Mouse (Mus musculus) megakaryocyte, embryonic 14.5 days (primary cell): ENCODE measurements around the gene Gna13. TPM values are rescaled to one million over a fixed set of nuclear protein-coding genes. Genes with fewer than 3 reads are reported as not detected.

Experiments
- H3K27me3 ChIP-seq: replicated peaks from 2 replicates; pipeline ENCODE3; 2012; ENCODE audit warnings: inconsistent platforms
- H3K36me3 ChIP-seq: replicated peaks from 2 replicates; pipeline ENCODE3; 2012; ENCODE audit warnings: low read length, inconsistent platforms, mixed read lengths
- H3K4me1 ChIP-seq: 2 replicates; pipeline ENCODE4 v1.6.1; 2012; ENCODE audit warnings: inconsistent platforms
- H3K4me3 ChIP-seq: replicated peaks from 2 replicates; pipeline ENCODE3; 2012; ENCODE audit warnings: moderate library complexity, mild to moderate bottlenecking, inconsistent platforms
- H3K9me3 ChIP-seq: 2 replicates; pipeline ENCODE4 v1.6.1; 2012; ENCODE audit warnings: inconsistent platforms
- FLI1 ChIP-seq: IDR thresholded peaks from 2 replicates; pipeline ENCODE4 v1.6.1; 2012; ENCODE audit warnings: low read length, inconsistent platforms, mixed read lengths
- GATA1 ChIP-seq: IDR thresholded peaks from 3 replicates; pipeline ENCODE4 v1.6.1; 2012; ENCODE audit warnings: mixed read lengths, low read length, inconsistent platforms, borderline replicate concordance
- polyA plus RNA-seq: library from polyadenylated mRNA; stranded (reverse); fragments of >175 nt; gene quantifications from 2 replicates; pipeline ENCODE4 v1.2.3, GENCODE M21; 2012; ENCODE audit warnings: low replicate concordance; ENCODE audit not compliant: insufficient read depth

Gna13 gene
- polyA plus RNA-seq, 1 experiment = 60.8 TPM

DNA sequence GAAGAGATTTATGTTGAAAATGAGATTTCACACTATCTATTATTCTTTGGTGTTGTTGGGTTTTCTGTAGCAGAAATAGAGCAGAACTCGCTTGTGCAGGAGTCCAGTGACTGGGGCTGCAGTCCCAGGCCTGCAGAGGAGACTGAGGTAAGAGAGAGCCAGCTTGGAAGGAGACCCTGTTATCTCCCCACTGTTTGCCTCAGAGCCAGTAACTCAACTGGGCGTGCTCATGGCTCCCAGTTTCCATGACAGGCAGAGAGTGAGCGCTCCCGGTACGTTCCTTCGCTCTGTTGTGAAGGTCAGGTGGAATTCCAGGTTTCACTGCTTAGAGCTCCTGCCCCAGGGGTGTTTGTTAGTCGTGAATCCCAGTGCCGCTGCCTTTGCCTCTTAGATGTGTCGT, 30.0 kb downstream of the Gna13 start:
- peaks cover 95% of the 10 kb centered on the region for H3K36me3 ChIP-seq
- no peak overlapping the region for H3K4me3 ChIP-seq
- H3K9me3 ChIP-seq = no peaks in the 10 kb centered on the region
- H3K4me1 ChIP-seq = peaks cover 71% of the 10 kb centered on the region
- TF ChIP-seq FLI1 = no peak
- TF ChIP-seq GATA1 = no peak
- H3K27me3 ChIP-seq = no peaks in the 10 kb centered on the region

DNA sequence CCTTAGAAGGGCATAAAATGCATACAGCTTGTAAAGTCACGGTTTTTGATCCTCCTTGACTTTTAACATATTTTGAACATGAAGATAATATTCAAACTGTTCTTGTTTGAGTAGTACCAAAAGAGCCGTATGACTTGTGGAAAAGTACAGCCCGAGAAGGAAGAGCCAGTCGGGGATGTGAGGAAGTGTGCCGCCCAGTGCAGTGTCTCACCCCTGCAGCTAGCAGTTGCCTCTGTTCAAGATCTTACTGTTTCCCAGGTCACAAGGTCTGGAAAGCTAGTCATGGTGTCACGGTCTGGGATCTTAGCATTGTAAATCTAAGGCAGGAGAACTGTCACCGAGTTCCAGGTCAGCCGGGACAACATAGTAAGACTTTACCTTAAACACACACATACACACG, 32.1 kb downstream of the Gna13 start:
- Histone ChIP-seq H3K9me3 (no peaks in the 10 kb centered on the region), H3K36me3 (peaks cover 97% of the 10 kb centered on the region), H3K4me3 (no peak overlapping the region), H3K4me1 (peaks cover 58% of the 10 kb centered on the region), H3K27me3 (no peaks in the 10 kb centered on the region)
- TF ChIP-seq FLI1 (no peak), GATA1 (no peak)

DNA sequence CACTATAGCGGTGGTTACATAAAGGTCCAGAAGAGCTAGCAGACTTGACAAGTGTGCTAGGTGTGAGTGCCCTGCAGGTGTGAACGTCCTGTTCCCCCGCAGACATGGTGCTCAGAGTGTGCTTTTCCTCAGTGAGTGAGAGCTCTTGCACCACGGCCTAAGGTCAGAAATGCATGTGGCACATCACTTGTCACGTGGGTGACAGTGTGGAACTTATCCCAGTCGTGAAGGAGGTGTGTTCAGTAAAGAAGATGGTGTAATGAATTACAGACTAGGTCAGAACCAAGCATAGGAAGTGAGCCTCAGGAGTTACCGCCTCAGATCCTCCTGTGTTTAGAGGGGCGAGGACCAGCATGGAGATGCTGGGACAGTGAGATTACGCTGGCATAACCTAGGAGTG, 32.7 kb downstream of the Gna13 start:
- Histone ChIP-seq H3K4me3 (no peak overlapping the region), H3K36me3 (peaks cover 97% of the 10 kb centered on the region), H3K27me3 (no peaks in the 10 kb centered on the region), H3K9me3 (no peaks in the 10 kb centered on the region), H3K4me1 (peaks cover 53% of the 10 kb centered on the region)
- no peak for TF ChIP-seq GATA1
- TF ChIP-seq FLI1 = no peak

DNA sequence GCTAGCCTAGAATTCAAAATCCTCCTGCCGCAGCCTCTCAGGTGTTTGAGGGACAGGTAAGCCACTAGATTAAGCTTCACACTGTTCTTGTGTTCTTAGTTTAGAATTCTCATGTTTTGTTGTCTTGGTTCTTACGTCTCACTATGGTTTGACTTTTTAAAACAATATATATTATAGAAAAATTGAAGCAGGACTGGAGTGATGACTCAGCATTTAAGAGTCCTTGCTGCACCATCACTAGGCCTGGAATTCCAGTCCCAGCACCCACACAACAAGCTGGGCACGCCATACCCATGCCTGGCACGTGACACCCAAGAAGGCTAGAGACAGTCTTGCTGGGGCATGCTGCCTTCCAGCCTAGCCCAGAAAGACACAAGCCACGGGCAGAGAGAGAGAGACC, 43.8 kb downstream of the Gna13 start:
- H3K27me3 ChIP-seq = peaks cover under 1% of the 10 kb centered on the region
- H3K36me3 ChIP-seq = peaks cover 5% of the 10 kb centered on the region
- peaks cover 16% of the 10 kb centered on the region for H3K4me1 ChIP-seq
- H3K4me3 ChIP-seq = no peak overlapping the region
- no peak for TF ChIP-seq FLI1
- TF ChIP-seq GATA1 = no peak
- H3K9me3 ChIP-seq = peaks cover under 1% of the 10 kb centered on the region; the same call in 1 of the 2 replicates

DNA sequence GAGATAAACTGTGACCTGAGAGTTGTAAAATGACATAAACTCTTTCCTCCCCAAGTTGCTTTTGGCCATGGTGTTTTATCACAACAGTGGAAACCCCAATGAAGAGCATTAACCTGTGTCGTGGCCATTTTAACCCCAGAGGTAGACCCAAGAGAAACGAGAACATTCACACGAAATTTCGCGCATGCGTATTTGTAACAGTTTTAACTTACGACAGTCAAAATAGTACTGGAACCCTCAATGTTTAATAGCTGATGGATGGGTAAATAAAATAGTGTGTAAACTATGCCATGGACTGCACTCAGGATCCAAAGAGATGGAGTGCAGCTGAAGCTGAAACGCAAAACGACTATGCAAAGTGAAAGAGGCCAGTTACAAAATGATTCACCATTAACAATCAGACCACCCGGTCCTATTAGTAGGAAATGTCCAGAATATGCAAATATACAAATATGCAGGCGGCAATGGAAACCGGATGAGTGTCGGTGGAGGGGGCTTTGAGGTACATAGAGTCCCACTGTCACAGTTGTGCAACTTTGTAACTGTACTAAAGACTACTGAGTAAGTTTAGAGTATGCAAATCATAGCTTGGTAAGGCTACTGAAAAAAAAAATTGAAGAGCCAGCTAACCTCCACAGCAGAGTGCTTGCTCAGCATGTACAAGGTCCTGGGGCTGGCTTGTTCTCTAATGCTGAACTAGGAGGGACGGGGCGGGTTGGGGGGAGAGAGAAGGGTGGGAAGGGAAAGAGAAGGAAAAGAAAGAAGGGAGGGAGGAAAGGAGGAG, 47.8 kb downstream of the Gna13 start:
- Histone ChIP-seq H3K36me3 (no peaks in the 10 kb centered on the region), H3K9me3 (peaks cover 6% of the 10 kb centered on the region), H3K4me3 (no peak overlapping the region), H3K4me1 (peaks cover 37% of the 10 kb centered on the region), H3K27me3 (peaks cover 4% of the 10 kb centered on the region)
- no peak for TF ChIP-seq GATA1
- no peak for TF ChIP-seq FLI1

DNA sequence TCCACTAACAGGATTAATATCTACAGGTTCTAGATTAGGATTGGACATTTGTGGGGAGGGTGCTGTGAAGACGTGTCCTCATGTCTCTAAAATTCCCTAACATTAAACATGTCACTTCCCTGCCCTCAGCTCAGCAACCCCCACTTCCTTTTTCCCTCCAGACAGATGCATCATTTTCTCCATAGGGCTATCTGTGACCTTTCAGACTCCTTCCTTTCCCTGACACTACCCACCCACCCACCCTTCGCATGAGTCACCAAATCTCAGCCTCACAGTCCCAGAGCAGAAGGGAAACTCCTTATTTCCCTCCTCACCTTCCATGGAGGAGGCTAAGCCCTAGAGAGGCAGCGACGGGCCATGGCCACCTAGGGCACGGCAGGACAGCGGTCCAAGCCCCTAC, 51.0 kb downstream of the Gna13 start, which contains the start of gene 9930022D16Rik:
Gene 9930022D16Rik (plus strand): TSS at position 301 of the 400 bp plus-strand sequence.
- TF ChIP-seq FLI1 (no peak), GATA1 (no peak)
- Histone ChIP-seq H3K4me1 (peaks cover 48% of the 10 kb centered on the region), H3K27me3 (peaks cover 4% of the 10 kb centered on the region), H3K9me3 (peaks cover 6% of the 10 kb centered on the region), H3K36me3 (no peaks in the 10 kb centered on the region), H3K4me3 (peak within 1 kb of the TSS; percentile 40)

DNA sequence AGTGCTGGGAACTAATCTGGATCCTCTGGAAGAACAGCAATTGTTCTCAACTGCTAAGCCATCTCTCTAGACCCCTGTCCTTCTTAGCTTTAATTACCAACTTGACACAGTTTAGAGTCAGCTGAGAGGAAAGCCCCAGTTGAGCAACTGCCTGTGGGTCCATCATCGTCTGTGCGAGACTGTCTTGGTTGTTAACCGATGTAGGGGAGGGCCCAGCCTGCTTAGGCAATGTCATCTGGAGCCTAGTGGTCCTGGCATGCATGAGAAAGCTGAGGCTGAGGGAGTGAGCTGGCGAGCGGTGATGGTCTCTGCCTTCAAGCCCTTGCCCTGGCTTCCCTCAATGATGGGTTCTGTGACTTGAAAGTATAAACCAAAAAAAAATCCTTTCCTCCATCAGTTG, 52.2 kb downstream of the Gna13 start:
- H3K9me3 ChIP-seq = peaks cover 6% of the 10 kb centered on the region
- peaks cover 54% of the 10 kb centered on the region for H3K4me1 ChIP-seq
- peak overlapping the region; percentile 1 for H3K4me3 ChIP-seq
- peaks cover 4% of the 10 kb centered on the region for H3K27me3 ChIP-seq
- TF ChIP-seq GATA1 = no peak
- no peak for TF ChIP-seq FLI1
- no peaks in the 10 kb centered on the region for H3K36me3 ChIP-seq

DNA sequence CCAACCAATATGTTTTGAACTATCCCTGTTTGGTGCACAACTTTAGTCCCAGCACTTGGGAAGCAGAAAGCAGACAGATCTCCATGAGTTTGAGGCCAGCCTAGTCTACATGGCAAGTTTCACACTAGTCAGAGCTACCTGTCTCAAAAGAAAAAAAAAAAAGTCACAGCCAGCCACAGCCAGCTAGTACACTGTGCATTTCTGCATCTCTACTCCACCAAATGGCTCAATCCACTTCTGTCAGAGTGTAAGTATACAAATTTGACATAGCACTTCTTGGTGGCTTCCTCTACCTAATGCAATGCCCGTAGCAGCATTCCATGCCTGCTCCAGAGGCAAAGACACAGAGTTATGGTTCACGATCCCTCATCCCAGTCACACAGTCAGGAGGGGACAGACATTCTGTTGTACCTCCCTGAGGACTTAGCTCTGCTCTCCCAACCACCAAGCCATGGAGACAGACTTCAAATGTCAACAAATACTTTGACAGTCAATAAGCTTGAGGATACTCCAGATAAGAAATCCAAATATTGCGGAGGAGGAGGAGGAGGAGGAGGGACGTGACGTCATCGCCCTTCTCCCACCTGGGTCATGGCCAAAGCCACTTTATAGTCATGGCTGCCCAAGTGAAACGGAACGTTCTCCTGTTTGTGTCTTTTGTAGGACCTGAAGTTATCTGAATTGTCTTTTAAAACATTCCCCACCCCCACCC, 54.2 kb downstream of the Gna13 start:
- Histone ChIP-seq H3K4me3 (peak overlapping the region; percentile 44), H3K27me3 (peaks cover 1% of the 10 kb centered on the region), H3K4me1 (peaks cover 66% of the 10 kb centered on the region), H3K9me3 (0 out of 2 replicates have a peak, but pooled peaks cover 1% of the 10 kb centered on the region), H3K36me3 (no peaks in the 10 kb centered on the region)
- no peak for TF ChIP-seq FLI1
- TF ChIP-seq GATA1 = no peak

DNA sequence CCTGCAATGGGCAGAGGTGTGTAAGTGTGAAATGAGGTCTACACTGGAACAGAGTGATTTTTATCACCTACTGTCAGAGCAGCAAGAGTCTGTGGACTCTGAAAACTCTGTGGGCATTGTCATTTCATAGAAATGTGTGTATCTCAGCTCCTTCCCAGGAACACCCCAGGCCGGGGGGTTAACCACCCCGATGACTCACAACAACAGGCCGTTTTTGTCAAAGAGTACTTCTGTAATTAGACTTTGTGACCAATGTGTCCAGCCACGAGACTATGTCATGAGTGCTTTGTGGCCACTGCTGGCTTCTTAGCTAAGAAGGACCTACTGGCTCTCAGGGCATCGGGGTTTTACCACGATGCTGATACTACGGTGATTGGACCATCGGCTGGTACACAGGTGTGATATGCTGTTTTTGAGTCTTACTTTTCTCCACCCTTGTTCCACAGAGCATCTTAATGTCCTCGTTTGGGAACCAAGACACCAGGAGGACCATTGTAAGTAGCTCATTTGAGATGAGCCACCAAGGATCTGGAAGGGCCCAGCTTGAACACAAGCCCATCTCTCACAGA, 54.9 kb downstream of the Gna13 start:
- Histone ChIP-seq H3K9me3 (no peaks in the 10 kb centered on the region; the same call in 1 of the 2 replicates), H3K36me3 (no peaks in the 10 kb centered on the region), H3K4me3 (no peak overlapping the region), H3K4me1 (peaks cover 66% of the 10 kb centered on the region), H3K27me3 (peaks cover 1% of the 10 kb centered on the region)
- TF ChIP-seq FLI1 = no peak
- TF ChIP-seq GATA1 = no peak
